Mouse (Mus musculus): ENCODE data around the gene Prdx6b.
A peak's percentile ranks its signal among the peaks of the same experiment; 100 is the strongest.

The Prdx6b gene

GRCm38 (mm10) chr2:80292172-80292571, at the start of gene Prdx6b:
Gene Prdx6b (plus strand): TSS chr2:80292472.
- no peak for DNase-seq

- no peak for DNase-seq
Observed at GRCm38 (mm10) chr2:80247466-80247865, 44.8 kb upstream of the Prdx6b start.

- no peak for DNase-seq
Observed at GRCm38 (mm10) chr2:80247868-80248267, 44.4 kb upstream of the Prdx6b start.

GRCm38 (mm10) chr2:80259888-80260672, 32.2 kb upstream of the Prdx6b start:
- DNase-seq = no peak

GRCm38 (mm10) chr2:80266894-80267293, 25.4 kb upstream of the Prdx6b start:
- DNase-seq = peak; percentile 73 to 81

- peak; percentile 21 to 75 for DNase-seq
Observed at GRCm38 (mm10) chr2:80268053-80268452, 24.2 kb upstream of the Prdx6b start.

GRCm38 (mm10) chr2:80271431-80271830, 20.8 kb upstream of the Prdx6b start:
- no peak for DNase-seq

GRCm38 (mm10) chr2:80273038-80273437, 19.2 kb upstream of the Prdx6b start:
- DNase-seq = no peak

- no peak for DNase-seq
Observed at GRCm38 (mm10) chr2:80273763-80274162, 18.5 kb upstream of the Prdx6b start.

- DNase-seq = peak; percentile 62 to 65
Observed at GRCm38 (mm10) chr2:80275136-80275535, 17.1 kb upstream of the Prdx6b start.

- DNase-seq = no peak
Observed at GRCm38 (mm10) chr2:80282214-80282613, 10.1 kb upstream of the Prdx6b start.

GRCm38 (mm10) chr2:80286397-80286796, 5.9 kb upstream of the Prdx6b start:
- no peak for DNase-seq

- DNase-seq = no peak
Observed at GRCm38 (mm10) chr2:80298334-80298733, 6.1 kb downstream of the Prdx6b start.

- no peak for DNase-seq
Observed at GRCm38 (mm10) chr2:80300806-80301205, 8.5 kb downstream of the Prdx6b start.

- DNase-seq = no peak
Observed at GRCm38 (mm10) chr2:80303957-80304356, 11.7 kb downstream of the Prdx6b start.

GRCm38 (mm10) chr2:80307701-80308100, 15.4 kb downstream of the Prdx6b start:
- no peak for DNase-seq

- DNase-seq = no peak
Observed at GRCm38 (mm10) chr2:80309775-80310174, 17.5 kb downstream of the Prdx6b start.

- DNase-seq = no peak
Observed at GRCm38 (mm10) chr2:80310772-80311171, 18.5 kb downstream of the Prdx6b start.

- DNase-seq = no peak
Observed at GRCm38 (mm10) chr2:80311350-80311749, 19.1 kb downstream of the Prdx6b start.

GRCm38 (mm10) chr2:80314201-80314600, 21.9 kb downstream of the Prdx6b start:
- no peak for DNase-seq

GRCm38 (mm10) chr2:80314854-80315241, 22.6 kb downstream of the Prdx6b start:
- no peak for DNase-seq

- peak; percentile 95 to 96 for DNase-seq
Observed at GRCm38 (mm10) chr2:80315242-80316161, 23.2 kb downstream of the Prdx6b start, which contains the start of gene Dnajc10. Gene Dnajc10 (plus strand): TSS chr2:80315466.

GRCm38 (mm10) chr2:80322878-80323277, 30.6 kb downstream of the Prdx6b start:
- DNase-seq = no peak

- no peak for DNase-seq
Observed at GRCm38 (mm10) chr2:80325779-80326178, 33.5 kb downstream of the Prdx6b start.
